Mouse (Mus musculus) neural tube, embryonic 15.5 days (tissue): ENCODE data around the gene Rps6. TPM values are rescaled to one million over a fixed set of nuclear protein-coding genes. Genes with fewer than 3 reads are reported as not detected.
A peak's percentile ranks its signal among the peaks of the same experiment; 100 is the strongest.

ENCODE experiments used
- ATAC-seq: fragments of 200-750 bp; cut with Nextera tagmentation; 2 replicates; pipeline ENCODE4 v1.8.0; 2017; ENCODE audit warnings: mild to moderate bottlenecking, moderate TSS enrichment, moderate library complexity; ENCODE audit not compliant: low FRiP score
- H3K27ac ChIP-seq: fragments of 300-500 bp; sonication (generic); replicated peaks from 2 replicates; pipeline ENCODE4 v1.5.1; 2015; ENCODE audit warnings: mild to moderate bottlenecking, inconsistent platforms
- H3K27me3 ChIP-seq: fragments of 300-500 bp; sonication (generic); replicated peaks from 2 replicates; pipeline ENCODE4 v1.6.1; 2015; ENCODE audit warnings: inconsistent platforms
- H3K36me3 ChIP-seq: fragments of 300-500 bp; sonication (generic); 2 replicates; pipeline ENCODE4 v1.6.1; 2015; ENCODE audit warnings: inconsistent platforms
- H3K4me1 ChIP-seq: fragments of 300-500 bp; sonication (generic); 2 replicates; pipeline ENCODE4 v1.6.1; 2015; ENCODE audit warnings: inconsistent platforms
- H3K4me2 ChIP-seq: fragments of 300-500 bp; sonication (generic); 2 replicates; pipeline ENCODE4 v1.6.1; 2015; ENCODE audit warnings: inconsistent platforms, mild to moderate bottlenecking, moderate library complexity
- H3K4me3 ChIP-seq: fragments of 300-500 bp; sonication (generic); replicated peaks from 2 replicates; pipeline ENCODE4 v1.5.1; 2015; ENCODE audit warnings: mild to moderate bottlenecking, inconsistent platforms
- H3K9ac ChIP-seq: fragments of 300-500 bp; sonication (generic); replicated peaks from 2 replicates; pipeline ENCODE4 v1.6.1; 2015; ENCODE audit warnings: mild to moderate bottlenecking, inconsistent platforms
- H3K9me3 ChIP-seq: fragments of 300-500 bp; sonication (generic); replicated peaks from 2 replicates; pipeline ENCODE4 v1.6.1; 2016; ENCODE audit warnings: inconsistent platforms
- WGBS: fragments of 180-500 bp; shearing (Covaris S2); methylation state at CpG from one replicate; pipeline ENCODE4 v1.1.7; 2015; ENCODE audit warnings: mixed read lengths; 5-methylcytosine and 5-hydroxymethylcytosine counted together
- polyA plus RNA-seq: library from polyadenylated mRNA; unstranded; fragments of >200 nt; fragmentation: Nextera tagmentation; extraction: Ambion mirVana; gene quantifications from 2 replicates; pipeline ENCODE4 v1.2.1, GENCODE M21; 2015

Rps6 gene
- polyA plus RNA-seq, 1 experiment from 2014 or later, result 338 TPM

DNA sequence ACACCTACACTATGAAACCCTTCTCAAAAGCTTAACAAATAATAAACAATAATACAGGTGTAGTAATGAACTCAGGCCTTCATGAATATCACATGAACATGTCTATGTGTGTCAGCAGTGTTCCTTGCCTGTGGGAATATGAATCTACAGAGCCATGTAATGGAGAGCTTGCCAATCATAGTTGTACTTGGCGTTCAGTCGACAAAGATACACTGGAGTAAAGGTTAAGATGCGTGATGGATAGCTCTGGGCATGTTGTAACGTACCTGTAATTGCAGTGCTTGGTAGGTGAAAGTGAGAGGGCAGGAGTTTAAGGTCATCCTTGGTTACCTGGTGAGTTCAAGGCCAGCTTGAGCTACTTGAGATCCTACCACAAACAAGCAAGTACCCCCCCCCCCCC is 24.0 kb upstream of the Rps6 start:
- no peaks in the 10 kb centered on the region for H3K27me3 ChIP-seq
- no peak for ATAC-seq
- H3K4me2 ChIP-seq, result no peak overlapping the region
- no peaks in the 10 kb centered on the region for H3K9me3 ChIP-seq
- H3K27ac ChIP-seq, result no peak overlapping the region
- WGBS, result 91% methylated on average over 4 of the region's 4 CpGs
- H3K36me3 ChIP-seq, result no peaks in the 10 kb centered on the region
- no peaks in the 10 kb centered on the region for H3K4me1 ChIP-seq
- H3K9ac ChIP-seq, result no peak overlapping the region
- H3K4me3 ChIP-seq, result no peak overlapping the region

GRCm38 (mm10) chr4:86879477-86879876 is 22.3 kb upstream of the Rps6 start:
- Histone ChIP-seq H3K4me1 (peaks cover 14% of the 10 kb centered on the region), H3K4me2 (no peak overlapping the region), H3K4me3 (no peak overlapping the region), H3K27ac (no peak overlapping the region), H3K9me3 (no peaks in the 10 kb centered on the region), H3K36me3 (no peaks in the 10 kb centered on the region), H3K9ac (no peak overlapping the region), H3K27me3 (no peaks in the 10 kb centered on the region)
- WGBS, result 93% methylated on average over 2 of the region's 2 CpGs
- no peak for ATAC-seq

DNA sequence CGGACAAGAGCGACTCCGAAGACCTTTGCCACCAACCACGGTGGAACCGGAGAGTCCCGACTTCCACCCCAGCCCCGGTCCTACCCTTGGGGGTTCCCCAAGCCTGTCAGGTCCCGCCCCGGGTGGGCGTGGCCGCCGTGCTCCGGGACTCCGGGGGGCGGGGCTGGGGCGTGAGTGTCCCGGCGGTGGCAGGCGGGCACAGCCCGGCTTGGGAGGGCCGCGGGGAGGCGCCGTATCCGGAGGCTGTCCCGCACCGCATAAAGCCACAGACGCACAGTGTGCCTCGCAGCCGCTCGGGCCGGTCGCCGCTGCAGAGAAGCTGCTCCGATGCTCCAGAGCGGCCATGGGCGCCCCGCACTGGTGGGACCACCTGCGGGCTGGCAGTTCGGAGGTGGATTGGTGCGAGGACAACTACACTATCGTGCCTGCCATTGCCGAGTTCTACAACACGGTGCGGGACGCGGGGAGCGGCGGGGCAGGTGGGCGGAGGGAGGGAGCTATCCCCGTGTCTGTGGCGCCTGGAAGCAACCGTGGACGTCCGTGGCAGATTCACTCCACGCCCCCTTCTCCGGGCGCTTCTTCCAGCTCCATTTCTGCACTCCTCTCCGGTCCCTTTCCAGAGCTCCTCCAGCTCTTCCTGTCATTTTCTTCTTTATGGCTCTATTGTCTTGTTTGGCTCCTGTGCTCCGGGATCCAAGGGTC is 17.1 kb upstream of the Rps6 start, which contains the start of gene Acer2:
Gene Acer2 (plus strand): TSS at position 251 of the 702 bp plus-strand sequence.
- Histone ChIP-seq H3K27ac (peak within 1 kb of the TSS; percentile 56), H3K36me3 (no peaks in the 10 kb centered on the region), H3K27me3 (no peaks in the 10 kb centered on the region), H3K4me3 (peak within 1 kb of the TSS; percentile 77), H3K4me2 (peak within 1 kb of the TSS; percentile 97), H3K9me3 (no peaks in the 10 kb centered on the region), H3K9ac (peak within 1 kb of the TSS; percentile 74), H3K4me1 (peaks cover 20% of the 10 kb centered on the region)
- peak; percentile 93 for ATAC-seq
- WGBS, result under 1% methylated on average over 60 of the region's 60 CpGs

- peaks cover 20% of the 10 kb centered on the region for H3K4me1 ChIP-seq
- WGBS, result 51% methylated on average over 4 of the region's 4 CpGs
These were observed 15.9 kb upstream of the Rps6 start for GRCm38 (mm10) chr4:86873072-86873471.

DNA sequence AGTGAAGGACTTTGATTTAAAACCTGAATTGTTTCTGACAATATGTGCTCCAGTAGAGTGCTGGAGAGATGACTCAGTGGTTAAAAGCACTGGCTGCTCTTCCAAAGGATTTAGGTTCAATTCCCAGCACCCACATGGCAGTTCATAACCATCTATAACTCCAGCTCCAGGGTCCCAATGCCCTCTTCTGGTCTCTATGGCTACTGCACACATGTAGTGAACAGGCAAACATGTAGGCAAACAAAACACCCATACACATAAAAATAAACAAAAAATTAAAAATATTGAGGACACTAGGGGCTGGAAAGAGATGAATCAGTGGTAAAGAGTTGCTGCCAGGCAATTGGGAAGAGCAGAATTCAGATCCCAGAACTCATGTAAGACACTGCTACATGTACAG is 14.8 kb upstream of the Rps6 start:
- Histone ChIP-seq H3K27ac (no peak overlapping the region), H3K9me3 (no peaks in the 10 kb centered on the region; the same call in 1 of the 2 replicates), H3K9ac (no peak overlapping the region), H3K36me3 (no peaks in the 10 kb centered on the region), H3K27me3 (no peaks in the 10 kb centered on the region), H3K4me1 (peaks cover 20% of the 10 kb centered on the region), H3K4me2 (no peak overlapping the region), H3K4me3 (no peak overlapping the region)
- no peak for ATAC-seq

More at GRCm38 (mm10) chr4:86873072-86873471, 15.9 kb upstream of the Rps6 start:
- H3K4me2 ChIP-seq, result no peak overlapping the region
- H3K4me3 ChIP-seq, result no peak overlapping the region
- ATAC-seq, result no peak
- no peak overlapping the region for H3K27ac ChIP-seq
- H3K9ac ChIP-seq, result no peak overlapping the region
- H3K9me3 ChIP-seq, result no peaks in the 10 kb centered on the region; the same call in 1 of the 2 replicates
- no peaks in the 10 kb centered on the region for H3K36me3 ChIP-seq
- no peaks in the 10 kb centered on the region for H3K27me3 ChIP-seq

GRCm38 (mm10) chr4:86864087-86864486 is 6.9 kb upstream of the Rps6 start:
- no peak overlapping the region for H3K4me3 ChIP-seq
- H3K27ac ChIP-seq, result no peak overlapping the region
- no peaks in the 10 kb centered on the region for H3K36me3 ChIP-seq
- no peak for ATAC-seq
- no peaks in the 10 kb centered on the region for H3K4me1 ChIP-seq
- H3K9me3 ChIP-seq, result no peaks in the 10 kb centered on the region; the same call in 1 of the 2 replicates
- H3K9ac ChIP-seq, result no peak overlapping the region
- no peak overlapping the region for H3K4me2 ChIP-seq
- no peaks in the 10 kb centered on the region; the same call in 1 of the 2 replicates for H3K27me3 ChIP-seq
- WGBS, result 86% methylated on average over 5 of the region's 5 CpGs

DNA sequence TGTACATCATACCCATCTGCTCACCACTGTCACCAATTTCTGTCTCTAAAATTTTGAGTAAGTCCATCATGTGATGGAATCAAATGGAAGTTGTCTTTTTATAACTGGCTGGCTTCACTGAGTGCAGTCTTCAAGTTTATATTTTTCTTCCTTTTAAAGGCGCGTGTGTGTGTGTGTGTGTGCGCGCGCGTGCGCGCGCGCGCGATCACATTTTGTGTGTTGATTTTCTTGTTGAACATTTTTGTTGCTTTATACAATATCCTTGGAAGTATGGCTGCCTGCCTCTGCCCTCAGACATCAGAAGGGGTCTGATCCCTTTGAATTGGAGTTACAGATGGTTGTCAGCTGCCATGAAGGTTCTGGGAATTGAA is 843 bp upstream of the Rps6 start:
- H3K9me3 ChIP-seq, result no peaks in the 10 kb centered on the region
- peak overlapping the region; percentile 83 for H3K9ac ChIP-seq
- H3K4me2 ChIP-seq, result peak overlapping the region; percentile 60
- WGBS, result 62% methylated on average over 12 of the region's 12 CpGs
- no peaks in the 10 kb centered on the region; the same call in 1 of the 2 replicates for H3K27me3 ChIP-seq
- H3K27ac ChIP-seq, result peak overlapping the region; percentile 95
- H3K4me1 ChIP-seq, result peaks cover 18% of the 10 kb centered on the region
- H3K36me3 ChIP-seq, result peaks cover 22% of the 10 kb centered on the region
- peak overlapping the region; percentile 85 for H3K4me3 ChIP-seq
- no peak for ATAC-seq

- Histone ChIP-seq H3K9me3 (no peaks in the 10 kb centered on the region), H3K9ac (peak overlapping the region; percentile 96), H3K4me2 (peak overlapping the region; percentile 56), H3K4me1 (peaks cover 18% of the 10 kb centered on the region), H3K27ac (peak overlapping the region; percentile 95), H3K4me3 (peak overlapping the region; percentile 85), H3K36me3 (peaks cover 36% of the 10 kb centered on the region), H3K27me3 (no peaks in the 10 kb centered on the region)
- ATAC-seq, result peak; percentile 15; the same call in 1 of the 2 replicates
- 1% methylated on average over 49 of the region's 50 CpGs for WGBS
These were observed 704 bp downstream of the Rps6 start for GRCm38 (mm10) chr4:86856304-86857112.

DNA sequence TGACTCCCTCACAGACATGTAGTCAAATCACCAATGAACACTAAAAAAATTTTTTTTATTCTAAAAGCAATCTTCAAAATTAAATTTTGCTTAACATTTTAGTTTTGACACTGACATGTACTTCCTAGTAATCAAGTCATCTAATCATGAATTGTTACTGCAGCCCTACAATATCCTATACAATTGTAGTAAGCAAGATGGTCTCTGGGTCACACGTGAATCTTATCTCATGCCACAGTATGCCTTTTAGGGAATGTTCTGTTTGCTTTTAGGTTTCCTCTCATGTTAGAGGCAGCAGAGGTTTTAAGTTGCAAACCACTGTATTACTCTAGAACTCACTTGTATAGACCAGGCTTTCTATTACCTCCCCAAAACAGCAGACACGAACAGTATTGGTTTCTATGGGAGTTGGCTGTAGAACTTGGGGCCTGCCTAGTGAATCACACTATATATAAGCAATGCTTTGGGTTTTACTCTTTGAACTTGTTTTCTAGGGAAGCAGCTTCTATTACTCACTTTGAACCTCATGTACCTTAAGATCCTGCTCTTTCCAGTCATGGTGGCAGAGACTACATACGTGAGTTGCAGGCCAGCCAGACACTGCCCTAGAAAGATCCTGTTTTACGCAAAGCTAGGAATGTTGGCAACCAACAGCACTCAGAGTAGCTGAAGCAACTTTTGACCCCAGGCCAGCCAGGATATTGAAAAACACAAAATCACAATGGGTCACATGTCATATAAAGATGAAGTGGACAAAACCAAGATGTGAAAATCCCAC is 4.2 kb downstream of the Rps6 start:
- no peak overlapping the region for H3K4me2 ChIP-seq
- no peak for ATAC-seq
- no peak overlapping the region for H3K9ac ChIP-seq
- H3K4me1 ChIP-seq, result peaks cover 12% of the 10 kb centered on the region
- no peaks in the 10 kb centered on the region for H3K27me3 ChIP-seq
- no peaks in the 10 kb centered on the region for H3K9me3 ChIP-seq
- WGBS, result 92% methylated on average over 4 of the region's 4 CpGs
- H3K27ac ChIP-seq, result no peak overlapping the region
- H3K4me3 ChIP-seq, result no peak overlapping the region
- H3K36me3 ChIP-seq, result peaks cover 45% of the 10 kb centered on the region

- Histone ChIP-seq H3K27ac (no peak overlapping the region), H3K9me3 (no peaks in the 10 kb centered on the region), H3K4me2 (no peak overlapping the region), H3K9ac (no peak overlapping the region), H3K27me3 (no peaks in the 10 kb centered on the region), H3K4me3 (no peak overlapping the region), H3K36me3 (peaks cover 47% of the 10 kb centered on the region), H3K4me1 (peaks cover 10% of the 10 kb centered on the region)
- ATAC-seq, result no peak
- WGBS, result 71% methylated on average over 3 of the region's 3 CpGs
These were observed 5.2 kb downstream of the Rps6 start for GRCm38 (mm10) chr4:86852018-86852417.

GRCm38 (mm10) chr4:86851331-86851730 is 5.9 kb downstream of the Rps6 start:
- no peaks in the 10 kb centered on the region for H3K9me3 ChIP-seq
- ATAC-seq, result no peak
- H3K4me1 ChIP-seq, result peaks cover 10% of the 10 kb centered on the region
- no peak overlapping the region for H3K4me3 ChIP-seq
- 91% methylated on average over 2 of the region's 2 CpGs for WGBS
- no peaks in the 10 kb centered on the region for H3K27me3 ChIP-seq
- H3K36me3 ChIP-seq, result peaks cover 51% of the 10 kb centered on the region
- H3K27ac ChIP-seq, result no peak overlapping the region
- H3K9ac ChIP-seq, result no peak overlapping the region
- H3K4me2 ChIP-seq, result no peak overlapping the region
